Mouse (Mus musculus): ENCODE results near the gene Orc2. TPM values are rescaled to one million over a fixed set of nuclear protein-coding genes. Genes with fewer than 3 reads are reported as not detected.

Orc2 gene
- total and polyA plus RNA-seq, 3 experiments = 56.6 to 233 (median 78.5) TPM

DNA sequence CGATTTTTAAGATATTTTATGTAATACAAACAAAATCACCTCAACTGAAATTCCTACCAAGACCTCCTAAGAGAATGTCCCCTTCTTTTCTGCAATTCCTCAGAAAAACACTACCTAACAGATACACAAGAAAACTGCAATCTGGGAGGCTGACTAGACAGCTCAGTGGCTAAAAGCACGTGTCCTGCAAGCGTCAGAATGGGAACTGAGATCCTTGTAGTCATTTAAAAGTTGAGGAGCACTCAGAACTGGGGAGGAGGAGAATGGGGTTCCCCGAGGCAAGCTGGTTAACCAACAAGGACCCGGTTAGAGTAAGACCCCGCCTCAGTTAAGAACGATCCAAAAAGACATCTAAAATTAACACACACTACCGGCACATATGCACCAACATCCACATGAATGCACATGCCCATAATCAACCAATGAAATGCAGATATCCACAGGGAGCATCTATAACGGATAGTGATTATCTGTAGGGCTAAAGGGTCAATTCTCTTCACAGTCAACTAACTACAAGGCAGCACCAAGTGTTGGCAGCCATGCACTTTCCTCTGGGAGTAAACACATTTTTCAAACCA lies 1.0 kb downstream of the Orc2 start:
- no peaks in the 10 kb centered on the region for H3K9me3 ChIP-seq (replicated peaks; ENCODE audit: insufficient read depth, low read length)
- no peaks in the 10 kb centered on the region for H3K27me3 ChIP-seq (ENCODE audit: control insufficient read depth in 1 of 2, insufficient read depth in 2 of 2, low read length in 2 of 2)
- peak overlapping the region; percentile 71 for H3K27ac ChIP-seq (ENCODE audit: control insufficient read depth, low read depth, low read length)
- peaks cover 3 to 9% of the 10 kb centered on the region in 2 experiments; a peak in 3 of 4 replicates for H3K4me1 ChIP-seq (ENCODE audit: control insufficient read depth in 1 of 2, insufficient read depth in 2 of 2, low read length in 2 of 2)
- peak overlapping the region; percentile 90 for H3K9ac ChIP-seq (ENCODE audit: control insufficient read depth, low read depth, low read length, poor library complexity, severe bottlenecking)
- H3K4me3 ChIP-seq (ENCODE audit: control insufficient read depth in 1 of 2, insufficient read depth in 1 of 2, low read depth in 2 of 2, low read length in 2 of 2) = peak overlapping the region; percentile 76 to 86
- peaks cover 22% of the 10 kb centered on the region for H3K79me2 ChIP-seq (ENCODE audit: control insufficient read depth, insufficient read depth, low read length, poor library complexity)
- H3K36me3 ChIP-seq (ENCODE audit: control insufficient read depth in 1 of 2, insufficient read depth in 2 of 2, low read length in 2 of 2) = peaks cover 4 to 11% of the 10 kb centered on the region in 2 experiments; a peak in 3 of 4 replicates
- TF ChIP-seq MXI1 (IDR thresholded peaks at IDR 0.05; ENCODE audit: low read depth, low read length) = peak; percentile 97
- TF ChIP-seq USF2 (IDR thresholded peaks at IDR 0.05; ENCODE audit: borderline replicate concordance in 1 of 2, insufficient read depth in 1 of 2, low read depth in 1 of 2, low read length in 2 of 2) = 0 out of 4 replicates have a peak, but pooled peaks of 1 of the 2 experiments have one; percentile 9
- TF ChIP-seq UBTF (IDR thresholded peaks at IDR 0.05; ENCODE audit: borderline replicate concordance, insufficient read depth, low read depth, low read length) = no peak
- TF ChIP-seq KAT2A (conservative IDR thresholded peaks at IDR 0.05; ENCODE audit: low read depth, low read length) = no peak
- peak; percentile 71 for TF ChIP-seq SIN3A (IDR thresholded peaks at IDR 0.05; ENCODE audit: low read length)
- peak; percentile 15; the same call in 1 of the 2 replicates for TF ChIP-seq NELFE (IDR thresholded peaks at IDR 0.05; ENCODE audit: low read depth, low read length)
- TF ChIP-seq MYC (IDR thresholded peaks at IDR 0.05; ENCODE audit: low read depth, low read length) = peak; percentile 91
- TF ChIP-seq MAX (IDR thresholded peaks at IDR 0.05; ENCODE audit: low read length) = peak; percentile 91
- peak; percentile 45; the same call in 1 of the 2 replicates for TF ChIP-seq USF1 (IDR thresholded peaks at IDR 0.05; ENCODE audit: low read depth, low read length)
- peak; percentile 62 for DNase-seq (ENCODE audit: low read depth, low spot score)

DNA sequence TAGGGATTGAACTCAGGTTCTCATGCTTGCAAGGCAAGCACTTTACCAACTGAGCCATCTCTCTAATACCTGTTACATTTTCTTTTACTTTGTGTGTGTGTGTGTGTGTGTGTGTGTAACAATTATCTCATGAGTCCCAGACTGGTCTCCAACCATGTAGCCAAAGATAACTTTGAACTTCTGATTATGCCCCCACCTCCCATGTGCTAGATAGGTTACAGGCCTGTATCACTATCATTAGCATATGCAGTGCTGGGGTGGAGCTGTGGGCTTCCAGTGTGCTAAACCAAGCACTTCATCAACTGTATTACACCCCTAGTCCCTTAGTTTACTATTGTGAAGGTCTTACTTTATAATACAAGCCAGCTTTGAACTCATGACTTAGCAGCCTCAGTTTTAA lies 1.8 kb downstream of the Orc2 start:
- Histone ChIP-seq H3K36me3 (ENCODE audit: control insufficient read depth in 1 of 2, insufficient read depth in 2 of 2, low read length in 2 of 2) (peaks cover 5 to 11% of the 10 kb centered on the region in 2 experiments; a peak in 3 of 4 replicates), H3K27ac (ENCODE audit: control insufficient read depth, low read depth, low read length) (peak overlapping the region; percentile 26), H3K9me3 (replicated peaks; ENCODE audit: insufficient read depth, low read length) (no peaks in the 10 kb centered on the region), H3K9ac (ENCODE audit: control insufficient read depth, low read depth, low read length, poor library complexity, severe bottlenecking) (0 out of 2 replicates have a peak overlapping the region, but pooled peaks have one; percentile 90), H3K4me3 (ENCODE audit: control insufficient read depth in 1 of 2, insufficient read depth in 1 of 2, low read depth in 2 of 2, low read length in 2 of 2) (peak overlapping the region in 1 of 2 experiments; percentile 86; a peak in 2 of 4 replicates), H3K79me2 (ENCODE audit: control insufficient read depth, insufficient read depth, low read length, poor library complexity) (peaks cover 22% of the 10 kb centered on the region), H3K4me1 (ENCODE audit: control insufficient read depth in 1 of 2, insufficient read depth in 2 of 2, low read length in 2 of 2) (peaks cover 3 to 9% of the 10 kb centered on the region in 2 experiments; a peak in 3 of 4 replicates), H3K27me3 (ENCODE audit: control insufficient read depth in 1 of 2, insufficient read depth in 2 of 2, low read length in 2 of 2) (no peaks in the 10 kb centered on the region)
- peak; percentile 72 for DNase-seq (ENCODE audit: low read depth, low spot score)
- TF ChIP-seq GATA1 (IDR thresholded peaks at IDR 0.05; ENCODE audit: low read depth, low read length) (peak; percentile 53), POLR2A (IDR thresholded peaks at IDR 0.05; ENCODE audit: control insufficient read depth in 1 of 2, insufficient read depth in 1 of 2, low read depth in 1 of 2, low read length in 2 of 2, poor library complexity in 1 of 2) (no peak), CTCF (IDR thresholded peaks at IDR 0.05 in 2 of 3, conservative IDR thresholded peaks at IDR 0.05 in 1 of 3; ENCODE audit: control insufficient read depth in 1 of 3, insufficient read depth in 1 of 3, low read depth in 2 of 3, low read length in 3 of 3, poor library complexity in 1 of 3, severe bottlenecking in 1 of 3) (no peak), ETS1 (IDR thresholded peaks at IDR 0.05; ENCODE audit: low read depth, low read length) (0 out of 2 replicates have a peak, but pooled peaks have one; percentile 39), MYB (IDR thresholded peaks at IDR 0.05; ENCODE audit: low read depth, low read length) (no peak), CHD2 (IDR thresholded peaks at IDR 0.05; ENCODE audit: low read length) (no peak), RCOR1 (IDR thresholded peaks at IDR 0.05; ENCODE audit: low read depth, low read length) (no peak), TAL1 (IDR thresholded peaks at IDR 0.05; ENCODE audit: low read length) (peak; percentile 31), CHD1 (IDR thresholded peaks at IDR 0.05; ENCODE audit: low read depth, low read length) (no peak), USF1 (IDR thresholded peaks at IDR 0.05; ENCODE audit: low read depth, low read length) (no peak), MEF2A (IDR thresholded peaks at IDR 0.05; ENCODE audit: extremely low read depth, insufficient replicate concordance, low read depth, low read length, poor library complexity, severe bottlenecking) (no peak), ZMIZ1 (IDR thresholded peaks at IDR 0.05; ENCODE audit: low read depth, low read length) (no peak), MAX (IDR thresholded peaks at IDR 0.05; ENCODE audit: low read length) (no peak), EP300 (IDR thresholded peaks at IDR 0.05; ENCODE audit: low read depth in 1 of 2, low read length in 2 of 2) (peak; percentile 9 to 70; a peak in 2 of 4 replicates), USF2 (IDR thresholded peaks at IDR 0.05; ENCODE audit: borderline replicate concordance in 1 of 2, insufficient read depth in 1 of 2, low read depth in 1 of 2, low read length in 2 of 2) (no peak), ZC3H11A (IDR thresholded peaks at IDR 0.05; ENCODE audit: low read depth, low read length) (no peak), SIN3A (IDR thresholded peaks at IDR 0.05; ENCODE audit: low read length) (peak; percentile 16; the same call in 1 of the 2 replicates), HCFC1 (IDR thresholded peaks at IDR 0.05; ENCODE audit: low read depth, low read length) (no peak), JUND (IDR thresholded peaks at IDR 0.05; ENCODE audit: low read depth, low read length) (no peak), KAT2A (conservative IDR thresholded peaks at IDR 0.05; ENCODE audit: low read depth, low read length) (no peak), RAD21 (IDR thresholded peaks at IDR 0.05; ENCODE audit: low read depth, low read length) (no peak), MXI1 (IDR thresholded peaks at IDR 0.05; ENCODE audit: low read depth, low read length) (no peak; the same call in 1 of the 2 replicates), TCF12 (IDR thresholded peaks at IDR 0.05; ENCODE audit: low read depth, low read length) (peak; percentile 82; the same call in 1 of the 2 replicates), GABPA (IDR thresholded peaks at IDR 0.05; ENCODE audit: low read depth, low read length) (no peak), BHLHE40 (IDR thresholded peaks at IDR 0.05; ENCODE audit: borderline replicate concordance, low read depth, low read length) (no peak)

All from MEL (cell line).